Mouse (Mus musculus) intestine, postnatal 0 days (tissue): ENCODE results near the gene Herc1. TPM values are rescaled to one million over a fixed set of nuclear protein-coding genes. Genes with fewer than 3 reads are reported as not detected.
A peak's percentile ranks its signal among the peaks of the same experiment; 100 is the strongest.

Experiments used
- ATAC-seq: fragments of 200-750 bp; cut with Nextera tagmentation; 2 replicates; pipeline ENCODE4 v1.8.0; 2017; ENCODE audit warnings: mild to moderate bottlenecking, moderate TSS enrichment, moderate library complexity
- H3K27ac ChIP-seq: fragments of 300-500 bp; sonication (generic); 2 replicates; pipeline ENCODE4 v1.5.1; 2014; ENCODE audit warnings: mild to moderate bottlenecking, low read depth, low read length, moderate library complexity
- H3K27me3 ChIP-seq: fragments of 300-500 bp; sonication (generic); replicated peaks from 2 replicates; pipeline ENCODE4 v1.6.1; 2014; ENCODE audit warnings: low read length, mixed read lengths; ENCODE audit not compliant: control insufficient read depth, insufficient read depth
- H3K36me3 ChIP-seq: fragments of 300-500 bp; sonication (generic); 2 replicates; pipeline ENCODE4 v1.6.1; 2014; ENCODE audit warnings: mild to moderate bottlenecking, moderate library complexity; ENCODE audit not compliant: control insufficient read depth, insufficient read depth
- H3K4me1 ChIP-seq: fragments of 300-500 bp; sonication (generic); replicated peaks from 2 replicates; pipeline ENCODE4 v1.6.1; 2014; ENCODE audit warnings: antibody characterized with exemption, low read length, mixed read lengths; ENCODE audit not compliant: control insufficient read depth, insufficient read depth
- H3K4me2 ChIP-seq: fragments of 300-500 bp; sonication (generic); replicated peaks from 2 replicates; pipeline ENCODE4 v1.6.1; 2014; ENCODE audit warnings: low read depth, mild to moderate bottlenecking, moderate library complexity
- H3K4me3 ChIP-seq: fragments of 300-500 bp; sonication (generic); 2 replicates; pipeline ENCODE4 v1.5.1; 2014; ENCODE audit warnings: low read depth, low read length
- H3K9ac ChIP-seq: fragments of 300-500 bp; sonication (generic); 2 replicates; pipeline ENCODE4 v1.6.1; 2014; ENCODE audit warnings: mild to moderate bottlenecking, low read depth, low read length
- H3K9me3 ChIP-seq: fragments of 300-500 bp; sonication (generic); 2 replicates; pipeline ENCODE4 v1.6.1; 2016; ENCODE audit warnings: mixed run types; ENCODE audit not compliant: control insufficient read depth
- CTCF ChIP-seq: sonication (generic); IDR thresholded peaks from 2 replicates; pipeline ENCODE4 v1.5.1; 2016; ENCODE audit warnings: low read depth, mild to moderate bottlenecking, control low read depth, antibody characterized with exemption, moderate library complexity
- WGBS: fragments of 180-500 bp; shearing (Covaris S2); extraction: QIAGEN DNeasy Blood & Tissue Kit; methylation state at CpG from one replicate; pipeline ENCODE4 v1.1.7; 2014; 5-methylcytosine and 5-hydroxymethylcytosine counted together
- polyA plus RNA-seq: library from polyadenylated mRNA; unstranded; fragments of >200 nt; fragmentation: Nextera tagmentation; extraction: Ambion mirVana; gene quantifications from 2 replicates; pipeline ENCODE4 v1.2.1, GENCODE M21; 2015

Gene Herc1
- polyA plus RNA-seq, 1 experiment from 2014 or later, result 7.2 TPM

DNA sequence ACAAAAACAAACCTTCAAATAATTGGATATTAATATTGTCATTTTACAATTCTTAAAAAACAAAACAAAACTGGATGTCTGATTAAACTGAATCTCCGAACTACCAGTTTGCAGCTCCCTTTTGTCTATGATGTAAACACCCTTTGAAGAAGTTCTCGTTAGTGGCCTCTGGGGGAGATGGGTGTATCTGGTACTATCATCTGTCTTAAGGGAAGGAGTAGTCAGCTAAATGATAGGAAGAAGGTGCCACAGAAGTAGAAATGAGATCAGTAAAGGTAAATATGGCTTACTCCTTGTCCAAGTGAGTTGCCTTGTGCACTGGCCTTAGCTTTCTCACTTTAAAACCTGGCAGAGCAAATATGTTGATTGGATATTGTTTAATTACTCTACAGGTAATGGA is 127.5 kb downstream of the Herc1 start:
- Histone ChIP-seq H3K27ac (no peak overlapping the region), H3K4me1 (no peaks in the 10 kb centered on the region), H3K36me3 (peaks cover 48% of the 10 kb centered on the region), H3K27me3 (no peaks in the 10 kb centered on the region), H3K4me3 (no peak overlapping the region), H3K9ac (no peak overlapping the region), H3K4me2 (no peak overlapping the region), H3K9me3 (no peaks in the 10 kb centered on the region)
- ATAC-seq, result no peak
- TF ChIP-seq CTCF, result no peak
- WGBS, result 84% methylated on average over 2 of the region's 2 CpGs

DNA sequence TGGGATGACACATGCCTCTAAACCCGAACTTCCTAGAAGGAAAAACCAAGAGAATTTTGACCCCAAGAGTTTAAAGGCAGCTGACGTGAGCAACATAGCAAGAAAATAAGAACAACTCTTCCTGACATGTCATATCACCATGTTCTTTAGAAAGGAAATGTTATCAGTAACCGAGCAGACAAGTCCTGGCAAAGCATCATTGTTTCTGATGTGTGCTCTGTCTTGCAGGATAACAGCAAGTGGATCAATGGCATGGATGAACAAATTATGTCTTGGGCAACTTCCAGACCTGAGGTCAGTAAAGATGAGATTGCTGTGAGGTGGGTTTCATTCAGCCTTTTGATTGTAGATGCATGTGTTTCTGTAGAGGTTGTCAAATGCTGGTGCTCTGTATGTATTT is 133.2 kb downstream of the Herc1 start:
- WGBS, result 90% methylated on average over 3 of the region's 3 CpGs
- Histone ChIP-seq H3K4me1 (no peaks in the 10 kb centered on the region), H3K4me2 (no peak overlapping the region), H3K9ac (no peak overlapping the region), H3K27me3 (no peaks in the 10 kb centered on the region), H3K27ac (no peak overlapping the region), H3K36me3 (peaks cover 63% of the 10 kb centered on the region), H3K4me3 (no peak overlapping the region), H3K9me3 (no peaks in the 10 kb centered on the region)
- no peak for ATAC-seq
- TF ChIP-seq CTCF, result no peak

DNA sequence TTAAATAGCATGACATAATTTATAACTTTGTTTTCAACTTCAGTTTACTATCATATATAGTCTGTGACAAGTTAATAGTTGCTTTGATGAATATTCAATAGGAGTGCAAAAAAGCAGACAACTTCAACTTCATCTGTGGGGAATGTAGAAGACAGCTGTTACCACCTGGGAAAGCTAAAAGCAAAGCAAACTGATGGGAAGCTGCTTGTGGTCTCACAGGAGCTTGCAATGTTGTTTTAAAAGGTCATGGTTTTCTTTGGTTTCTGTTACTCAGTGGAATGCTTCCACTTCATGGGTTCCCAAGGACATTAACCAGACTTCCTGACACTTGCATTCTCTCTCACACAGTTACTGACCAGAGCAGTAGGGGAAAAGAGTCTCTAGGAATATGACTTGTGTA is 138.5 kb downstream of the Herc1 start:
- ATAC-seq, result no peak
- Histone ChIP-seq H3K36me3 (peaks cover 75% of the 10 kb centered on the region), H3K9ac (no peak overlapping the region), H3K27me3 (no peaks in the 10 kb centered on the region), H3K4me2 (no peak overlapping the region), H3K27ac (no peak overlapping the region), H3K4me3 (no peak overlapping the region), H3K9me3 (no peaks in the 10 kb centered on the region), H3K4me1 (no peaks in the 10 kb centered on the region)
- no peak for TF ChIP-seq CTCF

DNA sequence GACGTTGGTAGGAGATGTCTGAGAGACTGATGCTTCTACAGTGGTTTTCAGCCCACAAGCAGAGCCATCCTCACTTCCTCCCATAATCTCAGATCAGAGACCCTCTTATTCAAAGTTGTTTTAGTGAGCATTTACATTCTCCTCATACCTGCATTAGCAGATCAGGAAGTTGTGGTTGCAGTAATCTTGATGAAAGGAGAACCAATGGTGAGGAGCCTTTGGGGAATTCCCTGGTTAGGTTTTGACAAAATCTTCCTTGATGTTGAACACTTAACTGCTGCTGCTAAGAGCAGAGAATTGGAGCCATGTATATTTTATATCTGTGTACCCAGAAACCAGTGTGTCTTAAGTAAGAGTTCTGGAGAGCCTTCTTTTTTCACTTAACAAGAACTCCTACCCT is 142.1 kb downstream of the Herc1 start:
- WGBS, result 90% methylated on average over 1 of the region's 1 CpGs
- Histone ChIP-seq H3K27ac (no peak overlapping the region), H3K36me3 (peaks cover 72% of the 10 kb centered on the region), H3K4me2 (no peak overlapping the region), H3K9ac (no peak overlapping the region), H3K4me3 (no peak overlapping the region), H3K9me3 (no peaks in the 10 kb centered on the region), H3K27me3 (no peaks in the 10 kb centered on the region), H3K4me1 (no peaks in the 10 kb centered on the region)
- no peak for TF ChIP-seq CTCF
- ATAC-seq, result no peak

DNA sequence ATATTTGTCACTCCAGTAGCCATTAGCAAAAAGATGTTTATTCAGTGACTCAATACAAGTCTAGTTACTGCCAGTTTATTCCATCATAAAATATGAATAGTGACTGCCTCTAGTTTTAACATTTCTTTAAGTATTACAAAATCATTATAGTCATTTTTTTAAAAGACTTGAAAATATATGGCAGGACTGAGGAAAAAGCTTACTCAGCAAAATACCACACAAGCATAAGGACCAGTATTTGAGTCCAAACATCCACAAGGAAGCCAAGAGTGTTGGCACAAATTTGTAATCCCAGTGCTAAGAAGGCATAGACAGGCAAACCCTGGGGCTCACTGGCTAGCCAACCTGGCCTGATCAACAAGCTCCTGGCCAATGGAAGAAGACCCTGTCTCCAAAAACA is 143.7 kb downstream of the Herc1 start:
- Histone ChIP-seq H3K9me3 (no peaks in the 10 kb centered on the region), H3K4me3 (no peak overlapping the region), H3K36me3 (peaks cover 78% of the 10 kb centered on the region), H3K4me2 (no peak overlapping the region), H3K27me3 (no peaks in the 10 kb centered on the region), H3K9ac (no peak overlapping the region), H3K4me1 (no peaks in the 10 kb centered on the region), H3K27ac (no peak overlapping the region)
- no peak for ATAC-seq
- no peak for TF ChIP-seq CTCF

DNA sequence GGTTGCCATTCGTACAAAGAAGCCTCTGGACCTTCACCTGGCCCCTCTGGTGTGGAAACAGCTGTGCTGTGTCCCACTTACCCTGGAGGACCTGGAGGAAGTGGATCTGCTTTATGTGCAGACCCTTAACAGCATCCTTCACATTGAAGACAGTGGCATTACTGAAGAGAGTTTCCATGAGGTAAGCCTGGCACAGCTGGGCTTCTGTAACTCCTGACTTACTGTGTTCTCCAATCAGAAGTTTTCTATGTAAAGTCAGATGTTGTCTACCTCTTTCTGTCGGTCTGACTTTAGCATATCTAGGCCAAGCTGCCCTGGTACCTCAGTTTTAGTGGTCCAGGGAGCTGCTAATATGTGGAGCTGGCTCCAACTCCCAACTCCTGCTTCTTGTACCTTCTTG is 151.0 kb downstream of the Herc1 start:
- no peak for TF ChIP-seq CTCF
- no peaks in the 10 kb centered on the region for H3K9me3 ChIP-seq
- ATAC-seq, result no peak
- no peak overlapping the region for H3K9ac ChIP-seq
- H3K4me3 ChIP-seq, result no peak overlapping the region
- H3K4me2 ChIP-seq, result no peak overlapping the region
- no peaks in the 10 kb centered on the region for H3K4me1 ChIP-seq
- H3K36me3 ChIP-seq, result peaks cover 70% of the 10 kb centered on the region
- H3K27ac ChIP-seq, result no peak overlapping the region
- 72% methylated on average over 2 of the region's 2 CpGs for WGBS
- H3K27me3 ChIP-seq, result no peaks in the 10 kb centered on the region

DNA sequence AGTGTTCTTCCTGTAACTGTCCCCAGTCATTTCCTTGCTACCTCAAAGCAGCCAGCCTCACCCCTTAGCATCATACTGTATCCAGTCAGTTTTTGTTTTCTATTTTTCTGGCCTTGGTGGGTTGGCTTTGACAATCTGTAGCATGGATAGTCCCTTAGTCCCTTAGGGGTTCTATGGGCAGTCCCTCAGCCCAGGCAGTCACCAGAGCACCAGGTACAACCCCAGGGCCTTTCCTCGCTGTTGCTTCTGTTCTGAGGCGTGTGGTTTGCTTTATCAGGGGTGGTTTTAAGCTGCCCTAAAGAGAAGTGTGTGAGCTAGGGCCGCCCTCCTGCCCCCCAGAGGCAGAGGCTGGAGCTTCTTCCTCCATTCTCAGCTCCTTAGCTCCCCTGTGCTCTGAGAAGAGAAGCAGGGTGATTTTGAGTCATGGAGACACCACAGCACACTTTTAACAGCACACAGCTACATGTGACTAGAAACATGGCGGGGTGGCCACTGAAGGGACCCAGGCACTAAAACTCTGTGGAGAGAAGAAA is 153.7 kb downstream of the Herc1 start:
- no peak overlapping the region for H3K4me3 ChIP-seq
- TF ChIP-seq CTCF, result peak; percentile 25
- H3K27ac ChIP-seq, result no peak overlapping the region
- ATAC-seq, result no peak
- peaks cover 66% of the 10 kb centered on the region for H3K36me3 ChIP-seq
- H3K27me3 ChIP-seq, result no peaks in the 10 kb centered on the region
- H3K9ac ChIP-seq, result no peak overlapping the region
- WGBS, result 74% methylated on average over 4 of the region's 4 CpGs
- H3K9me3 ChIP-seq, result no peaks in the 10 kb centered on the region
- H3K4me1 ChIP-seq, result no peaks in the 10 kb centered on the region
- no peak overlapping the region for H3K4me2 ChIP-seq
